Mouse (Mus musculus) MEL (cell line): ENCODE measurements at regions not wholly inside any gene's neighbourhood (a gene's known extent, or its start where the extent isn't known, plus 50 kb on each side); places are given as distances from the start of the nearest gene placed in this dataset.

Experiments
- DNase-seq: peaks from one replicate; pipeline ENCODE4 v3.0.0; 2011; ENCODE audit warnings: low read depth, low spot score
- H3K27ac ChIP-seq: 2 replicates; pipeline ENCODE4 v1.5.1; 2012; ENCODE audit warnings: low read depth, mild to moderate bottlenecking, control low read depth, low read length, moderate library complexity; ENCODE audit not compliant: control insufficient read depth
- H3K27me3 ChIP-seq, 2 experiments: fragments of 150-350 bp in 1 of 2; sonication (generic) in 1 of 2; 2 replicates each; pipeline ENCODE4 v1.6.1; 2012; ENCODE audit warnings: low read length in 2 of 2, mild to moderate bottlenecking in 2 of 2, improper control_type of control experiment in 1 of 2, moderate library complexity in 1 of 2; ENCODE audit not compliant: insufficient read depth in 2 of 2, control insufficient read depth in 1 of 2
- H3K36me3 ChIP-seq, 2 experiments: 2 replicates each; pipeline ENCODE4 v1.6.1; 2012 to 2014; ENCODE audit warnings: low read length in 2 of 2, improper control_type of control experiment in 1 of 2, inconsistent platforms in 1 of 2, mild to moderate bottlenecking in 1 of 2; ENCODE audit not compliant: insufficient read depth in 2 of 2, control insufficient read depth in 1 of 2
- H3K4me1 ChIP-seq, 2 experiments: fragments of 150-350 bp in 1 of 2; sonication (generic) in 1 of 2; 2 replicates each; pipeline ENCODE4 v1.6.1; 2012; ENCODE audit warnings: low read length in 2 of 2, improper control_type of control experiment in 1 of 2, mild to moderate bottlenecking in 1 of 2; ENCODE audit not compliant: insufficient read depth in 2 of 2, control insufficient read depth in 1 of 2
- H3K4me3 ChIP-seq, 2 experiments: fragments of 150-350 bp in 1 of 2; sonication (generic) in 1 of 2; 2 replicates each; pipeline ENCODE4 v1.5.1; 2012; ENCODE audit warnings: low read depth in 2 of 2, low read length in 2 of 2, mild to moderate bottlenecking in 2 of 2, moderate library complexity in 2 of 2, control low read depth in 1 of 2, improper control_type of control experiment in 1 of 2; ENCODE audit not compliant: control insufficient read depth in 1 of 2, insufficient read depth in 1 of 2
- H3K79me2 ChIP-seq: 2 replicates; pipeline ENCODE4 v1.6.1; 2012; ENCODE audit warnings: mild to moderate bottlenecking, low read length, moderate library complexity; ENCODE audit not compliant: control insufficient read depth, poor library complexity, insufficient read depth
- H3K9ac ChIP-seq: 2 replicates; pipeline ENCODE4 v1.6.1; 2012; ENCODE audit warnings: low read depth, mild to moderate bottlenecking, control low read depth, low read length, moderate library complexity; ENCODE audit not compliant: control insufficient read depth, poor library complexity, severe bottlenecking
- H3K9me3 ChIP-seq: fragments of 150-350 bp; sonication (generic); replicated peaks from 2 replicates; pipeline ENCODE4 v1.6.1; 2012; ENCODE audit warnings: mild to moderate bottlenecking, low read length, improper control_type of control experiment, moderate library complexity; ENCODE audit not compliant: insufficient read depth
- BHLHE40 ChIP-seq: IDR thresholded peaks from 2 replicates; pipeline ENCODE4 v1.6.1; 2012; ENCODE audit warnings: low read depth, mild to moderate bottlenecking, inconsistent platforms, low read length, improper control_type of control experiment, borderline replicate concordance
- CHD1 ChIP-seq: IDR thresholded peaks from 2 replicates; pipeline ENCODE4 v1.6.1; 2012; ENCODE audit warnings: low read depth, mild to moderate bottlenecking, inconsistent platforms, low read length, improper control_type of control experiment
- CHD2 ChIP-seq: IDR thresholded peaks from 2 replicates; pipeline ENCODE4 v1.6.1; 2011; ENCODE audit warnings: low read length, improper control_type of control experiment
- E2F4 ChIP-seq: IDR thresholded peaks from 2 replicates; pipeline ENCODE4 v1.6.1; 2011; ENCODE audit warnings: low read depth, low read length, improper control_type of control experiment, borderline replicate concordance
- ELF1 ChIP-seq: IDR thresholded peaks from 2 replicates; pipeline ENCODE4 v1.6.1; 2014; ENCODE audit warnings: low read depth, mild to moderate bottlenecking, inconsistent platforms, low read length, improper control_type of control experiment, moderate library complexity
- EP300 ChIP-seq, 2 experiments: IDR thresholded peaks; 2 replicates each; pipeline ENCODE4 v1.6.1; 2011; ENCODE audit warnings: improper control_type of control experiment in 2 of 2, low read length in 2 of 2, low read depth in 1 of 2, mild to moderate bottlenecking in 1 of 2
- GABPA ChIP-seq: IDR thresholded peaks from 2 replicates; pipeline ENCODE4 v1.6.1; 2012; ENCODE audit warnings: low read depth, mild to moderate bottlenecking, inconsistent platforms, low read length, improper control_type of control experiment, moderate library complexity
- HCFC1 ChIP-seq: IDR thresholded peaks from 2 replicates; pipeline ENCODE4 v1.6.1; 2012; ENCODE audit warnings: low read depth, mild to moderate bottlenecking, inconsistent platforms, low read length, improper control_type of control experiment, moderate library complexity
- JUND ChIP-seq: IDR thresholded peaks from 2 replicates; pipeline ENCODE4 v1.6.1; 2011; ENCODE audit warnings: low read depth, mild to moderate bottlenecking, improper control_type of control experiment, low read length
- KAT2A ChIP-seq: conservative IDR thresholded peaks from 2 replicates; pipeline ENCODE4 v1.6.1; 2012; ENCODE audit warnings: low read depth, low read length, improper control_type of control experiment, inconsistent platforms
- MAX ChIP-seq: IDR thresholded peaks from 2 replicates; pipeline ENCODE4 v1.6.1; 2011; ENCODE audit warnings: low read length, improper control_type of control experiment
- MAZ ChIP-seq: IDR thresholded peaks from 2 replicates; pipeline ENCODE4 v1.6.1; 2012; ENCODE audit warnings: low read depth, mild to moderate bottlenecking, inconsistent platforms, low read length, improper control_type of control experiment
- MEF2A ChIP-seq: IDR thresholded peaks from 2 replicates; pipeline ENCODE4 v1.6.1; 2014; ENCODE audit warnings: low read depth, mild to moderate bottlenecking, inconsistent platforms, low read length, improper control_type of control experiment; ENCODE audit not compliant: poor library complexity, insufficient replicate concordance, severe bottlenecking; ENCODE audit errors: extremely low read depth
- MYB ChIP-seq: IDR thresholded peaks from 2 replicates; pipeline ENCODE4 v1.6.1; 2011; ENCODE audit warnings: mild to moderate bottlenecking, low read depth, low read length, improper control_type of control experiment
- MYC ChIP-seq: IDR thresholded peaks from 2 replicates; pipeline ENCODE4 v1.6.1; 2011; ENCODE audit warnings: low read depth, mild to moderate bottlenecking, low read length, improper control_type of control experiment, moderate library complexity
- NELFE ChIP-seq: IDR thresholded peaks from 2 replicates; pipeline ENCODE4 v1.6.1; 2011; ENCODE audit warnings: low read depth, low read length, improper control_type of control experiment
- NRF1 ChIP-seq: IDR thresholded peaks from 2 replicates; pipeline ENCODE4 v1.6.1; 2014; ENCODE audit warnings: low read depth, mild to moderate bottlenecking, inconsistent platforms, low read length, improper control_type of control experiment, moderate library complexity; ENCODE audit not compliant: poor library complexity, insufficient read depth, severe bottlenecking
- POLR2AphosphoS5 ChIP-seq: IDR thresholded peaks from 2 replicates; pipeline ENCODE4 v1.6.1; 2012; ENCODE audit warnings: low read depth, borderline replicate concordance, mild to moderate bottlenecking, inconsistent platforms, low read length, moderate library complexity, mixed read lengths
- RAD21 ChIP-seq: IDR thresholded peaks from 2 replicates; pipeline ENCODE4 v1.6.1; 2011; ENCODE audit warnings: mild to moderate bottlenecking, low read depth, low read length, improper control_type of control experiment
- RCOR1 ChIP-seq: IDR thresholded peaks from 2 replicates; pipeline ENCODE4 v1.6.1; 2012; ENCODE audit warnings: low read depth, mild to moderate bottlenecking, inconsistent platforms, low read length, improper control_type of control experiment
- SMC3 ChIP-seq: IDR thresholded peaks from 2 replicates; pipeline ENCODE4 v1.6.1; 2011; ENCODE audit warnings: low read depth, low read length, improper control_type of control experiment
- TBP ChIP-seq: IDR thresholded peaks from 2 replicates; pipeline ENCODE4 v1.8.0; 2011; ENCODE audit warnings: low read depth, low read length, improper control_type of control experiment
- UBTF ChIP-seq: IDR thresholded peaks from 2 replicates; pipeline ENCODE4 v1.6.1; 2012; ENCODE audit warnings: low read depth, mild to moderate bottlenecking, inconsistent platforms, low read length, improper control_type of control experiment, moderate library complexity, borderline replicate concordance; ENCODE audit not compliant: insufficient read depth
- USF1 ChIP-seq: IDR thresholded peaks from 2 replicates; pipeline ENCODE4 v1.6.1; 2014; ENCODE audit warnings: low read depth, mild to moderate bottlenecking, inconsistent platforms, low read length, improper control_type of control experiment, moderate library complexity
- USF2 ChIP-seq, 2 experiments: IDR thresholded peaks; 2 replicates each; pipeline ENCODE4 v1.6.1; 2011 to 2012; ENCODE audit warnings: improper control_type of control experiment in 2 of 2, low read length in 2 of 2, borderline replicate concordance in 1 of 2, inconsistent platforms in 1 of 2, low read depth in 1 of 2, mild to moderate bottlenecking in 1 of 2; ENCODE audit not compliant: insufficient read depth in 1 of 2
- ZC3H11A ChIP-seq: IDR thresholded peaks from 2 replicates; pipeline ENCODE4 v1.6.1; 2012; ENCODE audit warnings: low read depth, mild to moderate bottlenecking, inconsistent platforms, low read length, improper control_type of control experiment
- ZNF384 ChIP-seq: IDR thresholded peaks from 2 replicates; pipeline ENCODE4 v1.6.1; 2012; ENCODE audit warnings: low read depth, mild to moderate bottlenecking, inconsistent platforms, low read length, improper control_type of control experiment

GRCm38 (mm10) chr12:113911770-113912169 is 368.1 kb downstream of the Adam6a start:
- no peak overlapping the region for H3K4me3 ChIP-seq
- no peak overlapping the region for H3K27ac ChIP-seq
- TF ChIP-seq TBP (no peak), JUND (no peak), NRF1 (no peak), CHD1 (no peak), BHLHE40 (no peak), RCOR1 (no peak), POLR2AphosphoS5 (no peak), ZNF384 (no peak), GABPA (no peak), MYB (no peak), CHD2 (no peak), UBTF (no peak), RAD21 (no peak), MYC (no peak), MAX (no peak), EP300 (IDR thresholded peaks at IDR 0.05; ENCODE audit: low read depth in 1 of 2, low read length in 2 of 2) (no peak), SMC3 (no peak), MAZ (no peak), NELFE (no peak), USF2 (IDR thresholded peaks at IDR 0.05; ENCODE audit: borderline replicate concordance in 1 of 2, insufficient read depth in 1 of 2, low read depth in 1 of 2, low read length in 2 of 2) (no peak)
- TF ChIP-seq, all 39 proteins: peak for 0
- H3K79me2 ChIP-seq: no peaks in the 10 kb centered on the region
- no peak for DNase-seq
- no peaks in the 10 kb centered on the region for H3K36me3 ChIP-seq
- H3K4me1 ChIP-seq: no peaks in the 10 kb centered on the region
- H3K9me3 ChIP-seq: no peaks in the 10 kb centered on the region
- no peaks in the 10 kb centered on the region for H3K27me3 ChIP-seq
- no peak overlapping the region for H3K9ac ChIP-seq

GRCm38 (mm10) chr12:113940721-113941120 is 397.0 kb downstream of the Adam6a start:
- no peaks in the 10 kb centered on the region for H3K9me3 ChIP-seq
- H3K27ac ChIP-seq: no peak overlapping the region
- H3K9ac ChIP-seq: no peak overlapping the region
- no peaks in the 10 kb centered on the region for H3K27me3 ChIP-seq
- no peak overlapping the region for H3K4me3 ChIP-seq
- no peaks in the 10 kb centered on the region for H3K79me2 ChIP-seq
- no peaks in the 10 kb centered on the region for H3K4me1 ChIP-seq
- no peaks in the 10 kb centered on the region for H3K36me3 ChIP-seq
- no peak for TF ChIP-seq ZC3H11A
- TF ChIP-seq USF1: no peak
- no peak for TF ChIP-seq MEF2A
- no peak for TF ChIP-seq RCOR1
- TF ChIP-seq ELF1: no peak
- no peak for TF ChIP-seq EP300 (IDR thresholded peaks at IDR 0.05; ENCODE audit: low read depth in 1 of 2, low read length in 2 of 2)
- TF ChIP-seq CHD1: no peak
- no peak for TF ChIP-seq BHLHE40
- no peak for TF ChIP-seq CHD2
- TF ChIP-seq HCFC1: no peak
- no peak for TF ChIP-seq SMC3
- TF ChIP-seq TBP: no peak
- no peak for TF ChIP-seq UBTF
- no peak for TF ChIP-seq KAT2A
- no peak for TF ChIP-seq MAZ
- no peak for TF ChIP-seq E2F4
- no peak for TF ChIP-seq MYB
- TF ChIP-seq GABPA: no peak
- DNase-seq: no peak
